Mouse (Mus musculus) liver (tissue): ENCODE data around the gene S100z.

ENCODE experiments used
- DNase-seq: peaks from one replicate; pipeline ENCODE4 v3.0.0-alpha.2; 2020; ENCODE audit warnings: mixed read lengths

The S100z gene

GRCm38 (mm10) chr13:95478671-95479413, at the start of gene S100z:
S100z (minus strand) TSS chr13:95478721.
- no peak for DNase-seq

- DNase-seq: peak; percentile 67
Measured at GRCm38 (mm10) chr13:95524674-95525491, 46.4 kb upstream of the S100z start, which contains the start of gene F2rl1. F2rl1 (minus strand) TSS chr13:95525227.

- no peak for DNase-seq
Measured at GRCm38 (mm10) chr13:95524424-95524673, 45.8 kb upstream of the S100z start.

GRCm38 (mm10) chr13:95523659-95524423, 45.3 kb upstream of the S100z start:
- DNase-seq: peak; percentile 34

GRCm38 (mm10) chr13:95522176-95522575, 43.7 kb upstream of the S100z start:
- no peak for DNase-seq

- no peak for DNase-seq
Measured at GRCm38 (mm10) chr13:95521029-95521428, 42.5 kb upstream of the S100z start.

GRCm38 (mm10) chr13:95514756-95515155, 36.2 kb upstream of the S100z start:
- no peak for DNase-seq

- no peak for DNase-seq
Measured at GRCm38 (mm10) chr13:95510054-95510453, 31.5 kb upstream of the S100z start.

GRCm38 (mm10) chr13:95503279-95503917, 24.9 kb upstream of the S100z start:
- no peak for DNase-seq

GRCm38 (mm10) chr13:95496601-95497000, 18.1 kb upstream of the S100z start:
- DNase-seq: no peak

GRCm38 (mm10) chr13:95494812-95495211, 16.3 kb upstream of the S100z start:
- no peak for DNase-seq

- no peak for DNase-seq
Measured at GRCm38 (mm10) chr13:95493296-95493695, 14.8 kb upstream of the S100z start.

- DNase-seq: no peak
Measured at GRCm38 (mm10) chr13:95491327-95491726, 12.8 kb upstream of the S100z start.

- DNase-seq: no peak
Measured at GRCm38 (mm10) chr13:95484664-95485063, 6.1 kb upstream of the S100z start.

- peak; percentile 71 for DNase-seq
Measured at GRCm38 (mm10) chr13:95481428-95481827, 2.9 kb upstream of the S100z start.

- no peak for DNase-seq
Measured at GRCm38 (mm10) chr13:95477173-95477572, 1.3 kb downstream of the S100z start.

GRCm38 (mm10) chr13:95475124-95475523, 3.4 kb downstream of the S100z start:
- DNase-seq: peak; percentile 49

- peak; percentile 20 for DNase-seq
Measured at GRCm38 (mm10) chr13:95474294-95474693, 4.2 kb downstream of the S100z start.

- DNase-seq: peak; percentile 23
Measured at GRCm38 (mm10) chr13:95470970-95471369, 7.6 kb downstream of the S100z start.

- DNase-seq: no peak
Measured at GRCm38 (mm10) chr13:95451529-95451928, 27.0 kb downstream of the S100z start.

GRCm38 (mm10) chr13:95450636-95451210, 27.8 kb downstream of the S100z start:
- DNase-seq: no peak

- no peak for DNase-seq
Measured at GRCm38 (mm10) chr13:95449730-95450129, 28.8 kb downstream of the S100z start.

GRCm38 (mm10) chr13:95444824-95445223, 33.7 kb downstream of the S100z start, which contains the start of gene Crhbp:
Crhbp (minus strand) TSS chr13:95444924.
- DNase-seq: no peak
